Mouse (Mus musculus) heart, postnatal 0 days (tissue): ENCODE data around the gene Dner.

Experiments
- CTCF ChIP-seq: IDR thresholded peaks from 2 replicates; pipeline ENCODE4 v1.5.1; 2016; ENCODE audit warnings: antibody characterized with exemption, control low read depth, low read depth
- EP300 ChIP-seq: IDR thresholded peaks from 2 replicates; pipeline ENCODE4 v1.6.1; 2016; ENCODE audit warnings: antibody characterized with exemption, low read depth

- TF ChIP-seq CTCF (no peak), EP300 (no peak)
Observed at GRCm38 (mm10) chr1:84409514-84409913, 286.5 kb downstream of the Dner start.
